Mouse (Mus musculus) frontal cortex, postnatal 25 days (tissue): ENCODE data around the gene Fsd1l.
A peak's percentile ranks its signal among the peaks of the same experiment; 100 is the strongest.

ENCODE experiments used
- DNase-seq, 2 experiments: peaks; one replicate each; pipeline ENCODE4 v3.0.0; 2022; ENCODE audit warnings: low spot score in 2 of 2

Fsd1l gene

DNA sequence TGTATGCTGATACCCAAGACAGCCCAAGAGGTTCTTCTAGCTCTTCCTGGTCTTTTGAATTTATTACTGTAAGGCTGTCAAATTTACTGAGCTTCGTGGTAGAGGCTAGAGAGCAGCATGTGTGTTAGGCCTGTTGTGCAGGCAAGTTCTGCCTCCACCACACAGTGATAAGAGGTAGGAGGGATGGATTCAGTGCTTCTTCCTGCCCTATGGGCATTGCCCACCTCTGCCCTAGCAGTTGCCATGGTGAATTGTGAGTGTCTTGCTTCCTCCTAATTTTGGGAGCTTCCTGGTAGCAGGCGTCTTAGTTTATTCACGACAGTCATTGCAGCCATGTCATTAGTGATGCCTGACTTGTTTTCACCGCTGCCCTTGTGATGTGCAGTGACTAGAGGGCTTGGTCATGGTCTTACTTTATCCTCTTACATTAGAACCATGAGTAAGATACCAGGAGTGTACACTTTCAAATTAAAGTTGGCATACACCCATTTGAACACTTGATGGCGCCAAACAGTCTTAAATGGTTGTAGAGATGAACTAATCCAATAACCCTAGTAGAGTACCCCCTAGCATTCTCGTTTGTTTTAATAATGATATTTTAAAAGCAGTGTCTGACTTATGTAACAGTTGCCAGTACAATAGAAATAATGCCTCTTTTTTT, 107.8 kb downstream of the Fsd1l start:
- peak in 1 of 2 experiments; percentile 43 for DNase-seq

DNA sequence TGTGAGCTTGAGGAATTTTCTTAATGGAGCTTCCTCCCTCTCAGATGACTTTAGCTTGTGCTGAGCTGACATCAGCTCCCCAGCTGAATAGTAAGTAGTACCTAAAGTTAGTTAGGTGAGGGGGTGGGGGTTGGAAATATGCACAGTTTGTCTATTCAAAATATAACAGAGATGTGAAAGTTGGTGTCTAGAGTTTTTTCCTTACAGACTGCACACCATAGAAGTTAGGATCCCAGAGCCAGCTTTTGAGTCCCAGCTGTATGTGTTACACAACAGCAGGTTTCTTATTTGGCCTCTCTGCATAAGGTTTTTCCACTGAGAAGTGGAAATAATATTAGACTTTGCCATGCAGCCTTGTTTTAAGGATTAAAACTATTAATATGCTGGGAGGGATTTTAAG, 118.6 kb downstream of the Fsd1l start:
- no peak for DNase-seq

DNA sequence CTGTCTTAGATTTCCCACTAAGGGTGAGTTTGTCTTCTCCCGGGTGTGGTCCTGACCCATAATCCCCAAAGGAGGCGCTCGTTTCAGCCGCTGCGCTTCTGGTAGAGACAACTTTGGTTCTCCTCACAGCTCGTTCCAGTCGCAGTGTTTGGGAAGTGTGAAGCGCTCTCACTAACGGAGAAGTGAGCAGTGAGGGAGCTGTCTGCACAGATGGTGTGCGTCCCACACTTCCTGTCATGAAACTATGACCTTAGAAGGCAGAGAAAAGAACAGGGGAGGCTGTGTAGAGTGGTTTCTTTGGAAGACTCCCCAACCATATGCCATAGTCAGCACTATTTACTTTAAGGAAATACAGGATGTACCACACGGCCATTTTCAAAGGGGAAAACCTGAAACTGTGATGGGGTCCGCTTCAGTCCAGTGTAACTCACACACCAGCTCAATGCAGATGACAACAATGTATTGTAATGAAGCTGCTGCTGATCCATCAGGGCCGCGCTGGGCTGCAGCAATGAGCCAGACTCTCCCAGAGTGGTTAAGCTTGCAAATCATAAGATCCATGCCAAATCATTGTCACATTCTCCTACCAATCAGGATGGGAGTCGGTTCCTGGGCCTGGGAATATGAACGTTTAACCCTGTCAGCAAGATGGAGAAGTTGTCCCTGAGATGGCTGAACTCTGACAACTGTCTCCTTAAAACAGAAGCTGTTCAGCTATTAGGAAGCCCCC, 119.3 kb downstream of the Fsd1l start:
- DNase-seq = peak; percentile 19 to 20
